Mouse (Mus musculus) CD4-positive, CD25-positive, alpha-beta regulatory T cell, adult 4 months (primary cell): ENCODE measurements around the gene Fhl2. TPM values are rescaled to one million over a fixed set of nuclear protein-coding genes. Genes with fewer than 3 reads are reported as not detected.

Experiments used
- ATAC-seq: one replicate; pipeline ENCODE4 v1.8.0; 2017
- polyA plus RNA-seq, 2 experiments: library from polyadenylated mRNA; unstranded; fragments of 100-300 nt; shearing (Covaris generic); gene quantifications; one replicate each; pipeline ENCODE4 v1.2.1; 2017

Gene Fhl2
- polyA plus RNA-seq, 2 experiments from 2014 or later = 0.89 to 1.9 TPM

DNA sequence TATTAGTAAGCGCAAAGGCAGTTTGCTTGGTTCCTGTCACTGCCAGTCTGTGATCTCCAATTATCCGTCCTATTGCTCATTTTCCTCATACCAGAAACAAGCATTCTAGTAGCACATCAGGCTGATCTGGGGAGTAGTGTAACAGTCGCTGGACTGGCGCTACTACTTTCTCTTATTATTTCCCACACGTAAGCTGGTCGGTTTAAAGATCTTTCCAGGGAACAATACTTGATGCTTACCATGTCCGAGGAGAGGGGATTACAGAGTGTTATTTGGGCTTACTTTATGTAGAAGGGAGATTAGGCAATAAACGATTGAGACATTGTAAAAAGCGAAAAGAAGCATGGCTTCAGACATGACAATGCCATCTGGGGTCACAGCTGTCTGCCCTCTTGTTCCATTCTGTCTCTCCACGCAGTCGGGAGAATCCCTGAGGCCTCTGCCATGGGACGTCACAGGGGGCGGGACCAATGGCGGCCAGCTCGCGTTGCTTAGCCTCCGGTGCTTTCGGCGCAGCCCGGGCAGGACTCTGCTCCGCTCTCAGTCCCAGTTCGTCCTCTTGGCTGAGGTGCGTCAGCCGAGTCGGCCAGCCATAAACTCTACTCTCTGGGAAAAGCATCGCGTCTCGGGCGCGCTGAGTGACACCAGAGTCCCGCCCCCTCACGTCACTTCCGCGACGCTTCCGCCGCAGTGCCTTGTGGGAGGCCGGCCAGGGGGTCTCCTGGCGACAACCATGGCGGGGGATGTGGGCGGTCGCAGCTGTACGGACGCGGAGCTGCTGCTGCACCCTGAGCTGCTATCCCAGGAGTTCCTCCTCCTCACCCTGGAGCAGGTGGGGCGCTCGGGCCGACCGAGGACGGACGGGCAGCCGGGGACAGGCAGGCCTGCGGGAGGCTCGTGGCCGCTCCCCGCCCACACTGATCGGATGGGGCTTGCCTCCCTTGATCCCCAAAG lies 98.5 kb downstream of the Fhl2 start, which contains the start of the genes Tgfbrap1 and AI597479:
Gene Tgfbrap1, minus strand, starts transcription at position 607 of the 954 bp plus-strand sequence.
Gene AI597479, plus strand, starts transcription at position 680 of the 954 bp plus-strand sequence.
- peak; percentile 93 for ATAC-seq

DNA sequence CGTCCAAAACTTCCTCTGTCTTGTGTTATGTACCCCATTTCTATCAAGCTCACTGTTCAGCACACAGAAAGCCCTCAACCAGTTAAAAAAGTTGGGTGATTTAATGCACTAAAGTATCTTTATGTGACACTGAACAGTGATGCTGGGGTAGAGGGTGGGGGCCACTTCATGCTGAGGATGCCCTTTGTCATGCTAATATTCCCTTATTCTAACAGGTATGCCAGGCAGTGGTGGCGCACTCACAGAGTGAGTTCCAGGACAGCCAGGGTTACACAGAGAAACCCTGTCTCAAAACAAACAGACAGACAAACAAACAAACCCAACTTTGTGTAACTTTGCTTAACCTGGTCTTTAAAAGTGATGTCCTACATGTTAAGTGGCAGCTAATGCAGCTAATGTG lies 102.6 kb downstream of the Fhl2 start:
- ATAC-seq = no peak

DNA sequence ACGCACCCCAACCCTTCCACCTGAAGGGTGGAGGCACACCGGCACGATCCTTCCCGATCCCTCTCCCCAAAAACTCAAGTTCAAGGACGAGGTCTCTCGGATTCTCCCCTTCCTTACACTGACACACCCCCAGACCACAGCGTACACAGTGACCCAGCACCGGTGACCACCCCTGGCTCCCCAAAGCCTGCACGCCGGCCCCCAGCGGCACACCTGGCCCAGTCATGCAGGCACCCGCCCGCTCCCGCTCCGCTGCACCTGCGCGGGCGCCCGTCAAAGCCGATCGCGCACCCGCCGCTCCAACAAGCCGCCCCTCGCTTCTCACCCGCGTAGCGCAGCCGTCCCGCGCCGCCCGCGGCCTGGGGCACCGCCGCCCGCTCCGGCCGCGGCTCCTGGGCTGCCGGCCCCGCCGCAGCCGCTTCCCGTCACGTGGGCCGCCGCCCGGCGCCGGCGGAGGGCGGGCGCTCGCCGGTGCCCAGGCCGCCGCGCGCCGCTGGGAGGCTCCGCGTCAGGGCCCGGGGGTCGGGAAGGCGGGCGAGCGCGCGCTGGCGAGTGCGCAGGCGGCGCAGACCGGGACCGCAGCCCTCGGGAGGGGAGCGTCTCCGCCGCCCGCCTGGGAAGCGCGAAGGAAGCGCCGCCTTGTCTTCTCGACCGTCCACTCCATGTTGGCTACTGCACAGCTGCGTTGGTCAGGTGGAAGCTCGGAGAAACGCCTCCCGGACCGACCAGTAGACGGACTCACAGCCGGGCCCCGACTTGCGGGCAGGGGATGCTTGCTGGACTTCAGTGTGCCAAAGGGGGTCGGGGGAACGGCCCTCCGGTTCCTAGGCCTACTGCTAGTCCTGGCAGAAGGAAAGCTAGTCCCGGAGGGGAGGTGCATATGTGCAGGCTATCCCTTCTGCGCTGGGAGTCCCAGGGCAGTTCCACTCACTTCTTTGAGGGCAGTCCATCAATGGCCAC lies 104.4 kb downstream of the Fhl2 start:
- ATAC-seq = peak; percentile 84

DNA sequence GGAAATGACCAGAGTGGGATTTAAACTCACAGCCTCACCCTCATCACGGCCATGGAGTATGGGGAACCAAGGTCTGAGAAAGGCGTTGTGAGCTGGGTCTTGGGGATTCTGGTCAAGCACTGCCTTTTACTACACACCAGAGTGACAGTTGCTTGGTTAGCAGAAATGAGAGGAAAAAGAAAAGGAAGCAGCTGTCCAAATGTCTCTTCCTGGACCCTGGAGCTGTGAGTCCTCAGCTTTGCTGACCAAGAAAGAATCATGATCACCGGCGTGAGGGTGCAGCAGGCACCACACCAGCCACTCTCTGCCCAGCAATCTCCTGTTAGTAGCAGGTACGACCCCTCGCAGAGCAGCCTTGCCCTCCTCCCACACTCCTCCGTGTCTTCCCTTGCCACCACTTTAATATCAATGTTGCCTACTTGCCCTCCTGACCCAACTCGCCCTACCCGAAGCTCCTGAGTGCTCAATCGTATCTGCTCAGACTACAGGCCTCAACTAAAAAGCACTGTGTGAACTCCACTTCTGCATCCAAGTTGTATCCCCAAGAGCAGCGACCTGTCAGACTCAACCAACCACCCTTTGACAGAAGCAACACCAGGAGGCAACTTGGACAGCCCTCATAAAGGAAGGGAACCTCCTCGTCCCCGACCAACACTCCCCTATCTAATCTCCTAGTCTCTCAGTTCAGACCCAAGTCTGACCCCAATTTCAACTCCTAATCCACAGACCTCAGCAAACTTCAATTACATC lies 105.3 kb downstream of the Fhl2 start:
- peak; percentile 21 for ATAC-seq

DNA sequence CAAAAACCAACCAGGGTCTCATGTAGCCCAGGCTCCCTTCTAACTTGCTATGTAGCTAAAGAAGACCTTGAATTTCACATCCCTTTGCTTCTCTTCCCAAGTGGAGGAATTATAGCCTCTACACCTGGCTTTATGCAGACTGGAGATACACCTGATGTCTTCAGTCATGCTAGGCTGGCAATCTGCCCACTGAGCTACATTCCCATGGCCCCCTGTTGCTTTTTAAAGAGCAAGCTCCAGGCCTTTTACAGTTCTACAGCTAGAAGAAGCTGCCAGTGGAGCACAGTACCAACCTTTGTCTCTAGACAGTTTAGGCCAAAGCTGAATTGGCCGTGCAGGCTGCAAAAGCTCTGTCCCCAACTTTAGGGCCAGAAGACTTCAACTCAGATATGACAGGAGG lies 106.4 kb downstream of the Fhl2 start:
- ATAC-seq = no peak

DNA sequence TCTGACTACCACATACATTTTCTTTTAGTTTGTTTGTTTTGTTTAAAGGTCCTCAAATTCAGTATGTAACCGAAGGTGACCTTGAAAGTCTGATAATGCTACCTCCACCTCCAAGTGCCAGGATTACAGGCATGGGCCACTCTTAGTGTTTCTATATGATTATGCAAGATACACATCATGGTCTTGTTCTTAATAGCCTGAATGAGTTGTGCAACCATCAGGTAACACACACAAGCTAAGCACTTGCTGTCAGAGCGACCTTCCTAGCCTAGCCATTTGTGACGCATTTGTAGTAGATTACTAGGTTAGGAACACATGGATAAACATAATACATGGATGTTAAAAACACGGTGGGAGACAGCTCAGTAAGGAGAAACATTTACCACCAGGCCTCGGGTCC lies 113.8 kb downstream of the Fhl2 start:
- ATAC-seq = no peak

DNA sequence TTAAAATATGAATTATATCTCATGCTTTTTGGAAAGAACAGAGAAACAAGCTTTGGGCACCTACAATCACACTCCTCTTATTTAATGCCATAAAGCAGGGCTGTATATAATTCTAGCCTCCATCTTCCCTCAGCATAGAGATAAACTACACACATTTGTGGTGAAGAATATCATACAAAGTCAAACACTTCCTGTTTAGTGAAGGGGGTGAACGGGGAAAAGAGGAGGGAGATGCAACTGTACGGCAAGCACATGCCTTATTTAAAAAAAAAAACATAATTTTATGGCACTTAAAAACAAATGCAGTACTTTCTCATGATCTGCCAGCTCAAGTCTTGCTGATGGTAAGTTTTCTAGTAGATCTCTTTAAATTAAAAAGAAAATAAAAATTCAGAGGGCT lies 118.7 kb downstream of the Fhl2 start:
- no peak for ATAC-seq

DNA sequence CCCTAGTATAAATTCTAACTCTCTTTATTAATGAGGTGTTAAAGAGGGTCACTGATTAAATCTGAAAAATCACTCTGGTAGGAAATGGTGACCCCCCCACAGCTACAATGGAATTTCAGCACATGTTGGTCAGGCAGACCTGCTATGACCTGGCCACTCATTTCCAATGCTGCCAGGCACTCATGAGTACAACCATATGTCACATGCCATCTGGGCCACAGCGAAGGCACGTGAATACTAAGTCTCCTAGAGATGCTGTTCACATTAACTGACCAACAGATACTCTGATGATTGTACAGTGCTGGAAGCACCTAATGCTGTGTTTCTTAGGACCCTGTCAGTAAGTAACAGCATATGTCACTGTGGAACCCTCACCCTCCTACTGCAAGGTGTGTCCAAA lies 122.0 kb downstream of the Fhl2 start:
- no peak for ATAC-seq

Other genes starting within 250 kb of the Fhl2 start
- gene Gpr45, start 244.1 kb downstream of the Fhl2 start, polyA plus RNA-seq = 1 to 10 TPM; 6.7 to 6.8 TPM
- gene Tgfbrap1, start 98.3 kb downstream of the Fhl2 start, polyA plus RNA-seq = 1 to 10 TPM; 6.3 to 8.1 TPM
- 10 to 100 TPM; 13.6 to 16.8 TPM for gene AI597479, start 98.3 kb downstream of the Fhl2 start, polyA plus RNA-seq
- gene Nck2, start 247.6 kb upstream of the Fhl2 start, polyA plus RNA-seq = 10 to 100 TPM; 16.0 to 22.3 TPM